Mouse (Mus musculus) right cerebral cortex, postnatal 14 days (tissue): ENCODE results near the gene H2al2a.
A peak's percentile ranks its signal among the peaks of the same experiment; 100 is the strongest.
"Not testable (repeated sequence)": the region's sequence is repeated elsewhere in the genome, so short reads cannot be mapped to it uniquely, and the experiment has no call there.

Experiments
- DNase-seq: peaks from one replicate; pipeline ENCODE4 v3.0.0; 2022

H2al2a gene

DNA sequence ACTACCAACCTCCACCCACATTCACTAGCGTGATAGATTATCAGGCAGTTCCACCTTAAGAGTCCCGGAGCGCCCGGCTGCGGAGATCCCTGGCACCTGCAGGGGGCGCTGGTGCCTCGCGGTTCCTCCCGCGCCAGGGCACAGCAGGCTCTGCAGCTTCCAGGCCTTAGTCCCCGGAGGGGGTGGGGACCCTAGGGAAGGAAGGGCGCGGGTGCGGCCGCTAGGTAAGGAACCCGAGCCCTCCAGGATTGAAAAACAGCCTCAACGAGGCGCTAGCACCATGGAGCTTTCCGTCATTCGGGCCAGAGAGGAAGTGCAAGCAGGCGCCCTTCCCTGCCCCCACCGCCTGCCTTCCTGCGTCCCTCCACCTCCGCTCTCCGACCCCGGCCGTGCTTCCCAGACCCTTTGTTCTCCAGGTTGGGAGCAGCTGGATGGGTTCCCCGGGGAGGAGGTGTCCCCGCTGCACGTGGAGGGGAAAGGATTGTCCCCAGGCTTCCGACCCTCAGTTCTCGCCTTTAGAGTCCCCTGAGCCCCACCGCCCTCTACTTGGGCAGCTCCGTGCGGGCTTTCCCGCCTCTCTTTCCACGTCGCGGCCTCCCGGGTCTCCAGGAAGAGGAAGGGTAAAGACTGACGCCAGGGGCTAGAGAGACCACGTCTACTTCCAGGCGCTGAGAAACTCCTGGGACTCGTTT, 30.8 kb upstream of the H2al2a start:
- DNase-seq = peak; percentile 90

DNA sequence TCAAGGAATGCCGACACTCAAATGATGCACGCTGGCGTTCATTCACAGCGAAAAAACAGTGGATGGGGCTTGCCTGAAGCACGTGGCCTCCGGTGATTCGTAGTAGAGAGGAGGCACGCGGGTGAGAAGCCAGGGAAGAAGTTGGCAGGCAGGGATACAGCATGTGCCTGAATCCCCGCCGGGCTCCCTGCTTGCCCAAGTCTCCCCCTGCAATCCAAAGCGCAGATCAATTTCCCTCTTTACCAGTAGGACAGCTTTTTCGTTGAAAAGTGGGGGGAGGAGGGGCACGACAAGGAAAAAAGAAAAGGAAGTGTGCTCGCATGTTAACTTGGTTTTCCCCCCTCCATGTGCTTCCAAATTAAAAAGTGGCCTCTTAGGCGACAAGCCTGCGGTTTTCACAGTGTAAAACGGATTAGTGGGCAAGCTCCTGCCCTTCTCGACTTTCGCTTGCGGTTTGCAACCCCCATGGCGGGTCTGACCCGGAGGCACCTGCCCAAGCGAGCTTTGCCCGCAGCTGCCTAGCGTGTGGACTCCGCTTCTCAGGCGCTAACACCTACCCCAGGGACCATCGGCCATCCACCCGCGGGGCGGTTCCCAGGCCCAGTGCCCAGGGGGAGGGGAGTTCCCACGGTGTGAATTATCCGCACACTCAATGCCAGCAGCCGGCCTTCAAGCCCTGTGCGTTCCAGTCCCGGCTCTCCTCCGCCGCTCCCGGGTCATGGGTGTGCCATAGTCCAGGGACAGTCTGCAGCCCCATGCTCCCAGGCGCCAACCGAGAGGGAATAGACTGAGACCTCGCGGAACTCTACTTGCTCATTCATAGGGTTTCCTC, 29.6 kb upstream of the H2al2a start:
- DNase-seq = peak; percentile 33

DNA sequence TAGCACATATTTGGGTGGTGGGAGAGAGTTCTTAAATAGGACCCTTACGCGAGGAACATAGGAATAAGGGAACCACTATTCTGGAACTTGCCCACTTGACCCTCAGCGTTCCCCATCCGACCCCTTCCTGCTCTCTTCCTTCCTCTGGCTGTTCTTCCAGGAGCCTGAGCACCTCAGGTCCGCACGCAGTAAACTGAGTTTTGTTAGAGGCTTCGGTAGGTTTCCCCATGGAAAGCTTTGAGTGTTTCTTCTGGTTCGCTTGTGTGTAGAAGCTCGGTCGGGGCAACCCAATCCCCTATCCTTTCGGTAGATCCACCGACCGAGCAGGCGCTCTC, 29.0 kb upstream of the H2al2a start:
- DNase-seq = no peak

DNA sequence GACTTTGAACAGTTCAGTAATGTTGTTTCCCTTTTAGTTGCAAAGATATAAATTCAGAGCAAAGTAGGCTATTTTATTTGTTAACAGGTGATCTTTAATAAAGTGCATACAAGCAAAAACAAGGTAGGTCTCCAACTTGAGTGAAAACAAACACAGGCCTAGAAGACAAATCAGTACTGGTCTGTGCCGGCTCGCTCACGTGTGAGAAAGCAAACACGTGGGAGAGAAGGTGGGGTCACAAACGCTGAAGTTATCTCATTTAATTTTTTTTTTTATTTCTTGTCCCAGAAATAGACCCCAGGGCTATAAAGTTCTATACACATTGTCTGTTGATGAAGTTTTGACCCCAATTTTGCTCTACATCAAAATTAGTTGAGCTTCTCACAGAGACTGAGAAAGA, 28.4 kb upstream of the H2al2a start:
- no peak for DNase-seq

DNA sequence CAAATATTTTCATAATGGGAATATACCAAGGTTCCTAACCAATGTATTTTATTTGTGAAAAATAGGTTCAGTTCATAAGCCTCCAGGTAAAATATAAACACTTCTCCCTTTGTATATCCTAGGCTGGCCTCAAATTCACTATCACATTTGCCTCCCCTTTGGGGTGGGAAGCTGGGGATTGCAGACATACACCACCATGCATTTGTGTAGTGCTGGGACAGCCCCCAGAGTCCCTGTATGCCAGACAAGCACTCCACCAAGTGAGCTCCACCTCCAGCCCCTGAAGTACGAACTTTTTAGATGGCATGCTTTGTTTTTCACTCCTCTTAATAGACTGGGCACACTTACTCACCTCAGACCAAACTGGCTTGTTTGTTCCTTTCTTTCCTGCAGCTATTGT, 26.1 kb upstream of the H2al2a start:
- no peak for DNase-seq

DNA sequence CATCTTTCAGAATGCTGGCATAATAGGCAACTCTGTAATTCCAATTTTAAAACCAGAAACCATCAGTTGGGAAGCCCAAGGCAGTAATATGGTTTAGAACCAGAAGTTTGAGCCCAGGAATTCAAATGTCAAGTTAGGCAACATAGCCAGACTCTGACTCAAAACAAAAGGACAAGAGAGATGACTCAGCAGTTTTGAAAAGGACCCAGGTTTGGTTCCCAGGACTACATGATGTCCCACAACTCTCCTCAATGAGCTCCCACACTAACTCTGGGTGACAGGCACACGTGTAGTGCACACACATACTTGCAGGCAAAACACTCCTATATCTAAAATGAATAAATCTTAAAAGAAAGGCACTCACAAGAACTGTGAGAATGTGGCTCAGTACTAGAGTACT, 22.4 kb upstream of the H2al2a start:
- no peak for DNase-seq

DNA sequence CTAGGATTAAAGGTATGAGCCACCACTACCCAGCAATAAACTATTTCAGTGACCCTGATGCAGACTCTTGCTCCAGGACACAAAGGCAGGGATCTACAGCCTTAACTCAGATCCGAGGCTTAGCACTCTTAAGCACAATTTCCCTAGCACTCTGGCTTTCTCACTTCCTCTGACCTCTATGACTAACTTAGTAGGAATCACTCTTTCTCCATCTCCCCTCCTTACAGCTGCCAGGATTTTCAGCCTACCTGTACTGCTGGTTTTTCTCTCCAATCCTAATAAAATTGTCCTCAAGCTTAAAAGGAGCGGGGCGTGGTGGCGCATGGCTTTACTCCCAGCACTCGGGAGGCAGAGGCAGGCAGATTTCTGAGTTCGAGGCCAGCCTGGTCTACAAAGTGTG, 20.6 kb upstream of the H2al2a start:
- no peak for DNase-seq

DNA sequence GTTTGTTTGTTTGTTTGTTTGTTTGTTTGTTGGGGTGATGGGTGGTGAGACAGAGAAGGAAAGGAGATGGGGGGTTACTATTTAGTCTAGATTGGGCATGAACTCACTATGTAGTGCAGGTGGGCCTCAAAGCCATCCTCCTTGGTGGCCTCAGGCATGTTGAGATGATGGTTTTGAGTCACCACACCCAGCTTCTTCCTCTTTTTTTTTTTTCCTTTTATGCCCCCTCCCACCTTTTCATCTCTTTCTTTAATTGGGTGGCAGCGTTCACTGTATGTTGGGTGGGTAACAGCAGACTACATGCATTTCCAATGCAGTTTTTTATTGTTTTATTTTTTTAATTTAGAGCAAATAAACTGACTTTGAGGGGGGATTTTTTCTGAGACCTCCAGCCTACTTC, 19.9 kb upstream of the H2al2a start:
- no peak for DNase-seq

DNA sequence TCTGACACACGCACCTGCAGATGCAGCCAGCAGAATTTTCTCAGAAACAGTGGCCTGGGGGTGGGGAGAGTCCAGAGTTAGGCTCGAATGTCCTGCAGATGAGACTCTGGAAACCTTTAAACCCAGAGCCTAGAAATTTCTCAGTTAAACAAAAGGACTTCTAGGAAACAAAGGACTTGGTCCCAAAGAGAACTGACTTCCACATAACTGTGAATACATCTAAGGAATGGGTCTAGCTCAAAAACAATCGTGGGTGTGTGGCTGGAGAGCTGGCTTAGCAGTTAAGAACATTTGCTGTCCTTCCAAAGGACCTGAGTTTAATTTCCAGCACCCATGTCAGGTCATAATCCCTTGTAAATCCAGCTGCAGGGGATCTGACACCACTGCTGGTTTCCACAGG, 18.8 kb upstream of the H2al2a start:
- no peak for DNase-seq

DNA sequence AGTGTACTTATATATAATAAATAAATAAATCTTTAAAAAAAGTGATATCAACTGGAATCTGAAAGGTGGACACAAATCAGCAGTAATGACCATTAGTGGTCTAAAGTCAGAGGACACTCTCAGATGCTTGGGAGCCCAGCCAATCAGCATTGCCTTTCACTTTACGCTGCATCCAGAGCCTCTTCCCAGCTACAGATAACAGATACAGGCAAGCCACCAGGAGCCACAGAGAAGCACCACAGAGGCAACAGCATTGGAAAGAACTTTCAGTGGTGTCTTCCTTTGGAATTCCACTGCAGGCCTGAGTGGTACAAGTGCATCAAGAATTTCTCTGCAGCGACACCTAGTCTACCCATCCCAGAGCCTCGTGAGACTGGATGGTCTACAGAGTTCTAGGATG, 16.1 kb upstream of the H2al2a start:
- DNase-seq = no peak

DNA sequence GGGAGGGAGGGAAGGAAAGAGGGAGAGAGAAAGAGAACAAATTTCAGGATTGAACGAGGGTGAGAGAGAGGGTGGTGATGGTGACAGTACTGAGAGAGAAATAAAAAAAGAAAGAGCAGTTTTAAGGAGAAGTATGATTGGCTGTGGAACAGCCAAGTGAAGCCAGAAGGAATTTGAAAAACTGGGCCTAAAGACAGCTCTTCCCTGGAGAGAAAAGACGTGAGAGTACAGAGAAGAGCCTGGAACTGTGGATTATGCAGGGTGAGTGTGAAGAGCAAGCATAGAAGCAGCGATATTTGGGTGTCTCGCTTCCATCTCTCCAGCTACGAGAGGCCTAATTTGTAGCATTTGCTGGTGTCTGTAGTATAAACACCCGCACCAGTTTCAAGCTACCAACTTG, 14.5 kb upstream of the H2al2a start:
- no peak for DNase-seq

DNA sequence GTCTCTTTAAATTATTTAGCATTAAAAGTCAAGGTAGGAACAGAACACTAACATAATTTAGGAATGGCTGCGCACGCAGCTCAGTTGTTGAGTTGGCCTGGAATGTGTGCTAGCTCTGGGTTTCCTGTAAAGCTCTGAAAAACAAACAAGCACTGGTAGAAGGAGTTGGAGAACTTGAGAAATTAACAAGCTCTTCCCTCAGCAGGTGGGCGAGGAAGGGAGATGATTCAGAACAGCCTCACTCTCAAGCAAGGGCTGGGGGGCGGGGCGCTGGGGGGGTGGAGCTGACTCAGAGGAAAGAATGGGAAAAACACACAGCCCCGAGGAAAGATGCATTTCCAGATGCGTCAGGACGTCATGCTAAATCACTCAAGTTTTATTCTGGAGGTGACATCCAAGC, 8.4 kb upstream of the H2al2a start:
- no peak for DNase-seq

DNA sequence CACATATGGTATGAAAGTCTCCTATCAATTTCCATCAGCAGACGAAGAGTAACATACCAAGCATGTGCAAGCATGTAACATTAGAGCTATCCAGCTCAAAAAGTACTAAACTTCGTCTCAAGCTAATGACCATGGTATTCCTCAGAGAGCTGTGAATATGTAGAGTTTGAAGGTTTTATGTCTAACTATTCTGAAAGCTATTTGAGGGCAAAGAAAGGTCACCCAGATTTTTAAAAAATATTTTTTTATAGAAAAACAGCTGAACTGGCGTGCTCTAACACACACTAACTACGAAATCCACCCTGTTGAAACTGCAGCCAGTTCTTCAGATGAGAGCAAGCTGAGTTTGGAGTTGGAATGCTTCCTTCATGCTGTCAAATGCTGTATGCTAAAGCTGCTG, 7.5 kb upstream of the H2al2a start:
- DNase-seq = no peak

DNA sequence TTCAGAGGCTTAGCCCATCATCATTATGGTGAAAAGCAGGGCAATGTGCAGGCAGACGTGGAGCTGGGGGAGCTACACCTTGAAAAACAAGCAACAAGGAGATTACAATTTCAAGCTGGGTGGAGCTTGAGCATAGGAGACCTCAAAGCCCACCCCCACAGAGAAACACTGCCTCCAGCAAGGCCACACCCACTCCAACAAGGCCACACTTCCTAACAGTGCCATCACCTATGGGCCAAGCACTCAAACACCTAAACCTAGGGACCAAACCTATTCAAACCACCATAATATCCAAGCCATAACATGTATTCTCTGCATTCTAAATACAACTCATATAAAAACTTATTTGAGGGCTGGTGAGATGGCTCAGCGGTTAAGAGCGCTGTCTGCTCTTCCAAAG, 5.5 kb upstream of the H2al2a start:
- no peak for DNase-seq

DNA sequence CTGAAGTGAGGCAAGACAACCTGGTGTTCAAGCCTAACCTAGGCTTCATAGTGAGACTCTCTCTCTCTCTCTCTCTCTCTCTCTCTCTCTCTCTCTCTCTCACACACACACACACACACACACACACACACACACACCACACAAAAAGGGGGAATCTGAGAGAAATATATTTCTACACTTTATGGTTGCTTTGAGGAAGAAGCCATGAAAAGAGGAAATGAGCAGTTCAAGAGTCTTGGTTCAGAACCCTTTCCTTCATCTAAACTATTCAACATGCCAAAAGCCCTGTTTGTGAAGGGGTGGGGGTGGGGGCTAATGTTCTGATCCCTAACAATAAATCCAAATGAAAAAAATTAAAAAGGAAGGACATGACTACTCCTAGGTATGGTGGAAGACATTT, 7.2 kb downstream of the H2al2a start:
- no peak for DNase-seq

DNA sequence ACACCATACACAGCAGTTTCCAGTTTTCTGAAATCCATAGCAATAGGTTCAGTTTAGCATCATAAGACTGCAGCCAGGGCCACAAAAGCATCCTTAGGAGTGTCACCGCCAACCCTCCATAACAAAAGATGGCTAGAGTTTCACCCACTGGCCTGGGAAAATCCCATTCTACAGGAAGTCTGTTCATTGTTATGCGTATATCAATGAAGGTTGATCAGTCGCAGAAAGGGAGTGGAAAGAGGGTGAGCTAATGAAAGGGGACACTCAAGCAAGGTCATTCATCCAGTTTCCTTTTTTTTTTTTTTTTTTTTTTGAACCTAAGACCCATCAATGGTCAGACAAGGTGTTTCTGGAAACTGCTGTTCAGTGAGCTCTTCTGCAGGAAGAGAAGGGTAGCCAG, 7.6 kb downstream of the H2al2a start:
- DNase-seq = no peak

DNA sequence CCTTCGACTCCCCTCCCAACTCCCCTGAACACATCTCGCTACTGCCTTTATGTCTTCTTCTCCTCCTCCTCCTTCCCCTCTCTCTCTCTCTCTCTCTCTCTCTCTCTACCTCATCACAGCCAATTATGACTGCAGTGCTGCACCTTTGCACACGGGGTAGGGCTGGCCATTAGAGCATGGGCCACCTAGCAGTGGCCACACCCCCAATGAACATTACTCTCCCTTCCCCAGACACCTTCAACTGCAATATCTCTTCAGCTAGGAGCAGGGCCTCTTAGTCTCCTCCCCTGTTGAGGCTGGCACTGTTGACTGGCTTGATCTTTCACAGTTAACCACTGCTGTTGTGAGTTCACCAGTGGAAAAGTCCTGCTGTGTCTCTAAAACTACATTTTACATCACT, 10.1 kb downstream of the H2al2a start:
- no peak for DNase-seq

DNA sequence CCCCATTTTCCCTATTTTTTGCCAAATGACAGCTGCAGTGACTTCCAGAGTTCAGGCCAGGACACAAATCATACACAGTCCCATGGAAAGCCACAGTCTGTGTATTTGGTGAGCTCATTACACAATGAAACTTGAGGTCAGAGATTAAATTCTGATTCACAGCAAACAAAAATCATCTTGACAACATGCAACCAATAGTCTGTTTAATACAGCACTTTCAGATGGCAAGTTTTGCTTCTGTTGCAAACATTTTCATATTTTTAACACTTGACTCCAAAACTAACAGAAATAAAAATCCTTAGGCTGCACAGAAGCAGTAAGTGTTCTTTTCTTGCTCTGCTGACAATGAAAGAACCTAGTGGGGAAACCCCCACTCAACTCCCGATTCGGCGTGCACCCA, 12.0 kb downstream of the H2al2a start:
- DNase-seq = no peak

DNA sequence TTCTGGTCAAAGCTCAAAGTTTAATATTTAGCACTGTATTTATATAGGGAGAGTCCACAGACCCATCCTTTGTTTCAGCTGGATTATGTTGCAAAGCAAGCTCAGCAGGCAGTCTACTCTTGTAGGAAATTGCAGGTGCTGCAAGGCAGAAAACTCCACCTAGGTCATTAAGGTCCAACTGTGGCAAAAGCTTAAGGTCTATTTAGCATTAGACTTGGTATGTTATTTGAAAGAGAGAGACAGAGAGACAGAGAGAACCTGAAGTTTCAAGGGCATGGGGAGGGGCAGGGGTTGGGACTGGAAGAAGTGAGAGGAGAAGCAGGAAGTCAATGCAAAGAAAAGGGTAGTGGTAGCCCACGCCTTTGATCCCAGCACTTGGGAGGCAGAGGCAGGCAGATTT, 14.0 kb downstream of the H2al2a start:
- DNase-seq = no peak

DNA sequence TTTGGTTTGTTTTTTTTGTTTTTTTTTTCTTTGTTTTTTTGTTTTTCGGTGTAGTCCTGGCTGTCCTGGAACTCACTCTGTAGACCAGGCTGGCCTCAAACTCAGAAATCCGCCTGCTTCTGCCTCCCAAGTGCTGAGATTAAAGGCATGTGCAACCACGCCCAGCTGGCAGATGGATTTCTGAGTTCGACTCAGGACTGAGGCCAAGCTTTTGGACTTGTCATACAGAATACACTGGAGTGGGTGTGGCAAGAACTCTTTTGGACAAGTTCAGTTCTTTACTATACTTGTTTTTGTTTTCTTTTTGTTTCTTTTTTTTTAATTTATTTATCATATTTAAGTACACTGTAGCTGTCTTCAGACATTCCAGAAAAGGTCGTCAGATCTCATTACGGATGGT, 18.1 kb downstream of the H2al2a start:
- DNase-seq = no peak

DNA sequence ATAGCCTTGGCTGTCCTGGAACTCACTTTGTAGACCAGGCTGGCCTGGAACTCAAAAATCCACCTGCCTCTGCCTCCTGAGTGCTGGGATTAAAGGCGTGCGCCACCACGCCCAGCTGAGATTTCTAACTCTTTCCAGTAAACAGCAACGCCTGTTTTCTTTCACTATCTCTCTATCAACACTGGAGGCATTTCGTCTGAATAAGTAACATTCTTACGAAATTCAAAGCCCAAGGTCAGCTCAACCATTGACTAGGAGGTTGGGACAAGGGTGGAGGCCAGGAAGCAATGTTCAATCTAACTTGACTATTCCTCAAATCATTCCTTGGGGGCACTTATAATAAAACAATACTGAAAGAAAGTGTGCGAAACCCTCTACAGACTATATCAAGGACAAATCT, 18.5 kb downstream of the H2al2a start:
- not testable (repeated sequence) for DNase-seq

DNA sequence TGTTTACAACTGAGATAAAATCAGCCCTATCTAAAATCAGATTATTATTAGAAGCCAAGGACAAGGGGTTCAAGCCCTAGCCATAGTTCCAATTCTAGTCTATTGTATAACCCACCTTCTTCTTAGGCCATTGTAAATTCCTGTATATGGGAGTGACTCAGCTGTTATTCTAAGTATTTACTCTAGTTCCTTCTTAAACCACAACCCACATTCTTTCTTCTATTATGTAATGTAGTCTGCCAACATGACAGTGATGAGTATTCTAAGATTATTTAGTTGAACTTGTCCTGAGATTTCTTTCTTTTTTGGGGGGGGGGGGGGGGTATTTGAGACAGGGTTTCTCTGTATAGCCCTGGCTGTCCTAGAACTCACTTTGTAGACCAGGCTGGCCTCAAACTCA, 19.1 kb downstream of the H2al2a start:
- not testable (repeated sequence) for DNase-seq

DNA sequence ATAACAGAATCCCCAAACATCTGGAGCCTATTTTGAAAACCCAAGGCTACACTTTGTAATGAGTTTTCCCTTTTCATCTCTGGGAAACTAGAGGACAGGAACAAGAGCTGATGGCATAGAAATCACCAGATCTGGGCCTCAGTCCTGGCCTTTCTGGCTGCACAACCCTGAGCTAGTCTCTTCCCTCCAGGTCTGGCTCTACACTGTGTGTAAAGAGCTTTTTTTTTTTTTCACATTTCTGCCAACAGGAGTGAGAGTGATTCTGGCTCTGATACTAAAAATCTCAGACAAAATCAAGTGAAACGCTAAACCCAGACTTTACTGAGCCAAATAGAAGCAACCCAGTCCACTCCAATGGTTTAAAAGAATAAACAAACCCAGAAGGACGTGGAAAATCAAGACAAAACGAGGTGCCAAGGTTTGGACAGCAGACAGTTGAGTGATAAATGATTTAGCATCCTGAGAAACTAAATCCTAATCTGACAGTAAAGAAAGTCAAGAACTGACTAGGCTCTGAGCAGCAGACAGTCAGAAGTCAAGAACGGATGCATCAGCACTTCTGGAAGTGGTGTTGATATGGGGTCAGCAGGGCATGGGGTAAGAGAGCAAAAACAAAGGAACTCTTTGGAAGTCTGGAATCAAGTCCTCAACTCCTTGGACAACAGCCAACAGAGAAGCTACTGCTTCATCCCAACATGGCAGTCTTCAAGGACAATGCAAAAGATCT, 21.0 kb downstream of the H2al2a start:
- DNase-seq = no peak

DNA sequence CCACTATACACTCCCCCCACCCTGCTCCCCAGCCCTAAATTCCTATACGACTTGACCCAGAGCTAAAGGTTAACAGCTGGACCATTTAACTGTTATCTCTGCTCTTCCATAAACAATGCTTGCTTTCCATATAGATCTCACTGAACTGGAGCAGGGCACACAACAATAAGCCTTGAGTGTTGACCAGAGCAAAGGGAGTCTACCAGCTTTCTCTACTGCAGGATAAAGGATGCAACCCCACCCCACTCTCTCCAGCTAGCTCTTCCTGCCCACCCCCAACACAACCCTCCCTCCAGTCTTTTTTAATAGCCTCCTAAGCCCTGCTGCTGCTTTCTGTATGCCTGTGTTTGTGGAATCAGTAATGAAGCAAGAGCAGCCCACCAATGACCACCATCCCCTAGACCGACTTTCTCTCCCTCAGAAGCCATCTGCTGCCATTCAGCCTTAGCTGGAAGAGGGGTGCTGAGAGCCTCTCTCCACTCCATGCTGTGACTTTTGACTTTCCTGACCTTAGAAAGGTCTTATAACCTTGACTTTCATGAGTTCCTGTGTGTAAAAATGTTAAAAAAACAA, 22.8 kb downstream of the H2al2a start:
- no peak for DNase-seq
